Mouse (Mus musculus) midbrain, embryonic 15.5 days (tissue): ENCODE measurements around the gene Acvr1c. TPM values are rescaled to one million over a fixed set of nuclear protein-coding genes. Genes with fewer than 3 reads are reported as not detected.
A peak's percentile ranks its signal among the peaks of the same experiment; 100 is the strongest.

Source experiments
- ATAC-seq: fragments of 200-750 bp; cut with Nextera tagmentation; replicated peaks from 2 replicates; pipeline ENCODE4 v1.8.0; 2017; ENCODE audit warnings: moderate TSS enrichment
- H3K27ac ChIP-seq: fragments of 300-500 bp; sonication (generic); 2 replicates; pipeline ENCODE4 v1.5.1; 2015; ENCODE audit warnings: mild to moderate bottlenecking, inconsistent platforms
- H3K27me3 ChIP-seq: fragments of 300-500 bp; sonication (generic); replicated peaks from 2 replicates; pipeline ENCODE4 v1.6.1; 2015; ENCODE audit warnings: inconsistent platforms
- H3K36me3 ChIP-seq: fragments of 300-500 bp; sonication (generic); replicated peaks from 2 replicates; pipeline ENCODE4 v1.6.1; 2015; ENCODE audit warnings: inconsistent platforms
- H3K4me1 ChIP-seq: fragments of 300-500 bp; sonication (generic); 2 replicates; pipeline ENCODE4 v1.6.1; 2015; ENCODE audit warnings: inconsistent platforms
- H3K4me2 ChIP-seq: fragments of 300-500 bp; sonication (generic); 2 replicates; pipeline ENCODE4 v1.6.1; 2015; ENCODE audit warnings: inconsistent platforms, mild to moderate bottlenecking, moderate library complexity
- H3K4me3 ChIP-seq: fragments of 300-500 bp; sonication (generic); 2 replicates; pipeline ENCODE4 v1.5.1; 2015; ENCODE audit warnings: mild to moderate bottlenecking, inconsistent platforms
- H3K9ac ChIP-seq: fragments of 300-500 bp; sonication (generic); 2 replicates; pipeline ENCODE4 v1.6.1; 2015; ENCODE audit warnings: mild to moderate bottlenecking, inconsistent platforms
- H3K9me3 ChIP-seq: fragments of 300-500 bp; sonication (generic); 2 replicates; pipeline ENCODE4 v1.6.1; 2016; ENCODE audit warnings: inconsistent platforms
- WGBS: fragments of 180-500 bp; shearing (Covaris S2); methylation state at CpG from one replicate; pipeline ENCODE4 v1.1.7; 2015; ENCODE audit warnings: mixed read lengths; 5-methylcytosine and 5-hydroxymethylcytosine counted together
- polyA plus RNA-seq: library from polyadenylated mRNA; unstranded; fragments of >200 nt; fragmentation: Nextera tagmentation; extraction: Ambion mirVana; gene quantifications from 2 replicates; pipeline ENCODE4 v1.2.1, GENCODE M21; 2015

Gene Acvr1c
- polyA plus RNA-seq, 1 experiment from 2014 or later: 0.92 TPM

GRCm38 (mm10) chr2:58350657-58351056, 7.0 kb downstream of the Acvr1c start:
- Histone ChIP-seq H3K36me3 (no peaks in the 10 kb centered on the region), H3K27ac (no peak overlapping the region), H3K4me3 (no peak overlapping the region), H3K4me2 (no peak overlapping the region), H3K9me3 (no peaks in the 10 kb centered on the region), H3K9ac (no peak overlapping the region), H3K27me3 (no peaks in the 10 kb centered on the region), H3K4me1 (no peaks in the 10 kb centered on the region)
- ATAC-seq: no peak
- WGBS: 89% methylated on average over 2 of the region's 2 CpGs

DNA sequence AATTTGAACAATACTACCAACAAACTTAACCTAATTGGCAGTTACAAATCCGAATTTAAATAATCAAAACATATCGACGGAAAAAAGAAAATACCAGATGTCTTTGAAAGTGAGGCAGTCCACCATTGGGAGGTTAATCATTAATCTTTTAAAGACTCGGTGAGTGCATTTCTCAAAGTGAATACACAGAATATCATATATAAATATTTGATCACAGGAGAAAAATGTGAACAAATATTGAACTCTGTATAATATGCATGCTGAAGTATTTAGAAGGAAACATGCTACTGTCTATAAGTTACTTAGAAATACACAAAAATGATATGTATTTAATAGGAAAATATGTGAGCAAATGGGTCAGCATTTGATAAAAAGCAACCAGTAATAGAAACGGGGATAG, 21.0 kb downstream of the Acvr1c start:
- H3K4me1 ChIP-seq: no peaks in the 10 kb centered on the region
- H3K36me3 ChIP-seq: no peaks in the 10 kb centered on the region
- no peak overlapping the region for H3K4me2 ChIP-seq
- no peak overlapping the region for H3K4me3 ChIP-seq
- no peak for ATAC-seq
- no peaks in the 10 kb centered on the region for H3K9me3 ChIP-seq
- no peak overlapping the region for H3K27ac ChIP-seq
- no peaks in the 10 kb centered on the region for H3K27me3 ChIP-seq
- 86% methylated on average over 5 of the region's 5 CpGs for WGBS
- H3K9ac ChIP-seq: no peak overlapping the region

DNA sequence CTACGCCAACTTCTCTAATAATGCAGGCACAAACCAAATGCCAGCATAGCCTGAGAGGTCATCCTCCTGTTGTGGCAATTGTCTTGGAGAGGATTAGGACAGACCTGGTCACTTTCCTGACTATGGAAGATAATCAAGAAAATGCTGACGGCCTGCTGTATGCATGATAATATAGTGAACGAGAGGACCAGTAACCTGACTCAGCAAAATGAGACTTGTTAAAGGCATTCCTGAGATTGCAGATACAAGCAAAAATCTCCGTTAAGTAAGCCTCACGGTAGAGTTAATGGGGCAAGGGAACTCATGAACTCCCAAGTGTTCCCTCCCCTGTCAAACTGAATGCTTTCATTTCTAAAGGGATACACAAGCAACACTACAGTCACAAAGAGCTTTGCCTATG, 28.1 kb downstream of the Acvr1c start:
- Histone ChIP-seq H3K27me3 (no peaks in the 10 kb centered on the region), H3K9ac (no peak overlapping the region), H3K9me3 (no peaks in the 10 kb centered on the region), H3K36me3 (no peaks in the 10 kb centered on the region), H3K4me1 (peaks cover 3% of the 10 kb centered on the region; the same call in 1 of the 2 replicates), H3K4me3 (no peak overlapping the region), H3K4me2 (no peak overlapping the region), H3K27ac (no peak overlapping the region)
- ATAC-seq: no peak
- 79% methylated on average over 5 of the region's 5 CpGs for WGBS

- Histone ChIP-seq H3K27me3 (no peaks in the 10 kb centered on the region), H3K4me2 (peak overlapping the region; percentile 61), H3K4me3 (peak overlapping the region; percentile 39), H3K36me3 (no peaks in the 10 kb centered on the region), H3K9me3 (no peaks in the 10 kb centered on the region), H3K4me1 (peaks cover 7% of the 10 kb centered on the region; the same call in 1 of the 2 replicates), H3K27ac (peak overlapping the region; percentile 46), H3K9ac (peak overlapping the region; percentile 26; the same call in 1 of the 2 replicates)
- peak; percentile 92 for ATAC-seq
- WGBS: 9% methylated on average over 23 of the region's 23 CpGs
Measured at GRCm38 (mm10) chr2:58324118-58324901, 33.4 kb downstream of the Acvr1c start.

- no peak for ATAC-seq
- no peaks in the 10 kb centered on the region for H3K27me3 ChIP-seq
- WGBS: 78% methylated on average over 6 of the region's 6 CpGs
- H3K36me3 ChIP-seq: no peaks in the 10 kb centered on the region
- H3K4me1 ChIP-seq: peaks cover 7% of the 10 kb centered on the region; the same call in 1 of the 2 replicates
- no peak overlapping the region for H3K4me2 ChIP-seq
- no peak overlapping the region for H3K27ac ChIP-seq
- H3K9ac ChIP-seq: no peak overlapping the region
- H3K9me3 ChIP-seq: no peaks in the 10 kb centered on the region
- H3K4me3 ChIP-seq: no peak overlapping the region
Measured at GRCm38 (mm10) chr2:58323274-58323673, 34.4 kb downstream of the Acvr1c start.

GRCm38 (mm10) chr2:58316186-58316585, 41.5 kb downstream of the Acvr1c start:
- 91% methylated on average over 7 of the region's 7 CpGs for WGBS
- H3K9me3 ChIP-seq: no peaks in the 10 kb centered on the region
- H3K4me1 ChIP-seq: no peaks in the 10 kb centered on the region
- H3K27me3 ChIP-seq: no peaks in the 10 kb centered on the region
- no peaks in the 10 kb centered on the region for H3K36me3 ChIP-seq
- H3K4me3 ChIP-seq: no peak overlapping the region
- no peak for ATAC-seq
- no peak overlapping the region for H3K4me2 ChIP-seq
- no peak overlapping the region for H3K27ac ChIP-seq
- no peak overlapping the region for H3K9ac ChIP-seq

DNA sequence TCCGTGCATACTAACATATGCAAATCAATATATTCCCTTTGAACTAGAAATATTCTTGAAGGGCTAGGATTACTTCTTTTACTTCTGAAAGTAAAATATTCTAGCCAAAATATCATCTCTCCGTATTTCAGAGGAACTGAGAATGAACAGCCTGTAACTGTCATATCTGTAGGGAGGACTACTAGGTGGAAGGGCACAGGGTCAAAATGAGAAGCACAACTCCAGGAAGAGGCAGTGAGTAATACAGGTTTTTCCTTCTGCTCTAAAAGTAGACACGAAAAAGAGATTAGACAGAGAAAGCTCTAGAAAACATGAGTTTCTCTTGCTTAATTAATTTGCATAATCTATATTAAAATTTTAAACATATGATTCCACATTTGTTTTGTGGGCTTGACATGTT, 48.0 kb downstream of the Acvr1c start:
- H3K9me3 ChIP-seq: no peaks in the 10 kb centered on the region
- no peaks in the 10 kb centered on the region for H3K4me1 ChIP-seq
- no peak for ATAC-seq
- no peaks in the 10 kb centered on the region for H3K27me3 ChIP-seq
- H3K4me2 ChIP-seq: no peak overlapping the region
- H3K9ac ChIP-seq: no peak overlapping the region
- H3K27ac ChIP-seq: no peak overlapping the region
- H3K36me3 ChIP-seq: no peaks in the 10 kb centered on the region
- WGBS: 79% methylated on average over 3 of the region's 3 CpGs
- H3K4me3 ChIP-seq: no peak overlapping the region

- H3K27ac ChIP-seq: no peak overlapping the region
- H3K4me2 ChIP-seq: no peak overlapping the region
- 85% methylated on average over 3 of the region's 3 CpGs for WGBS
- H3K36me3 ChIP-seq: no peaks in the 10 kb centered on the region
- no peak for ATAC-seq
- H3K4me3 ChIP-seq: no peak overlapping the region
- H3K9ac ChIP-seq: no peak overlapping the region
- no peaks in the 10 kb centered on the region for H3K4me1 ChIP-seq
- H3K27me3 ChIP-seq: no peaks in the 10 kb centered on the region
- H3K9me3 ChIP-seq: no peaks in the 10 kb centered on the region
Measured at GRCm38 (mm10) chr2:58304450-58304849, 53.2 kb downstream of the Acvr1c start.

- ATAC-seq: no peak
- Histone ChIP-seq H3K4me3 (no peak overlapping the region), H3K9ac (no peak overlapping the region), H3K9me3 (no peaks in the 10 kb centered on the region), H3K4me2 (no peak overlapping the region), H3K27ac (no peak overlapping the region), H3K4me1 (peaks cover 6% of the 10 kb centered on the region; the same call in 1 of the 2 replicates), H3K36me3 (no peaks in the 10 kb centered on the region), H3K27me3 (no peaks in the 10 kb centered on the region)
- WGBS: 15% methylated on average over 9 of the region's 9 CpGs
Measured at GRCm38 (mm10) chr2:58289759-58290431, 67.8 kb downstream of the Acvr1c start.

DNA sequence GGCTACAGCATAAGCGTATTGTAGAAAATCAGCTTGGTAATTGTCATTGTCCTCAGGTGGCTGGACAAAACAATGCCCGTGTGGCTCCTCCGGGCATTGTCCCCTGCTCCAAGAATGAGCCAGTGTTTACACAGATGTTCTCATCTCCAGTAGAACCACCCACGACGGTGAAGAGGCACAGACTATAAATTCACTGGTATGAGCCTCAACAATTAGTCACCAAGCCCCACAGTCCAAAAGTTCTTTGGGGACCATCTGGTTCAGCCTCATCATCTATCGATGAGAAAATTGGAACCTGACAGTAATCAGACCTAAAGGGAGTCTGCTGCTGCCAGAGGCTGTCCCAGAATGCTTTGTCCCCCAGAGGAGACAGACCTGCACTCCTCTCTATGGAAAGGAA, 68.4 kb downstream of the Acvr1c start:
- 61% methylated on average over 6 of the region's 6 CpGs for WGBS
- Histone ChIP-seq H3K27ac (no peak overlapping the region), H3K4me2 (no peak overlapping the region), H3K36me3 (no peaks in the 10 kb centered on the region), H3K4me3 (no peak overlapping the region), H3K27me3 (no peaks in the 10 kb centered on the region), H3K9ac (no peak overlapping the region), H3K9me3 (no peaks in the 10 kb centered on the region), H3K4me1 (peaks cover 6% of the 10 kb centered on the region; the same call in 1 of the 2 replicates)
- ATAC-seq: 0 out of 2 replicates have a peak, but pooled peaks have one; percentile 6

- Histone ChIP-seq H3K27ac (no peak overlapping the region), H3K27me3 (no peaks in the 10 kb centered on the region), H3K9ac (no peak overlapping the region), H3K4me2 (no peak overlapping the region), H3K36me3 (no peaks in the 10 kb centered on the region), H3K9me3 (no peaks in the 10 kb centered on the region), H3K4me3 (no peak overlapping the region), H3K4me1 (no peaks in the 10 kb centered on the region)
- ATAC-seq: no peak
- WGBS: 62% methylated on average over 8 of the region's 8 CpGs
Measured at GRCm38 (mm10) chr2:58282259-58282910, 75.3 kb downstream of the Acvr1c start.

GRCm38 (mm10) chr2:58281046-58281445, 76.6 kb downstream of the Acvr1c start:
- H3K9me3 ChIP-seq: no peaks in the 10 kb centered on the region
- no peaks in the 10 kb centered on the region for H3K36me3 ChIP-seq
- ATAC-seq: no peak
- 61% methylated on average over 3 of the region's 3 CpGs for WGBS
- no peak overlapping the region for H3K9ac ChIP-seq
- H3K27ac ChIP-seq: no peak overlapping the region
- no peaks in the 10 kb centered on the region for H3K4me1 ChIP-seq
- no peaks in the 10 kb centered on the region for H3K27me3 ChIP-seq
- H3K4me2 ChIP-seq: no peak overlapping the region
- H3K4me3 ChIP-seq: no peak overlapping the region
